Mouse (Mus musculus) testis, adult 2 months (tissue): ENCODE results near the gene Sp7.

Source experiments
- CTCF ChIP-seq: fragments of 200-500 bp; IDR thresholded peaks from 2 replicates; pipeline ENCODE4 v1.5.1; 2012; ENCODE audit warnings: low read depth, mild to moderate bottlenecking, inconsistent platforms, low read length, moderate library complexity; ENCODE audit not compliant: control insufficient read depth, insufficient read depth, insufficient replicate concordance
- POLR2A ChIP-seq: fragments of 200-500 bp; IDR thresholded peaks from 2 replicates; pipeline ENCODE4 v1.6.1; 2012; ENCODE audit warnings: low read depth, mild to moderate bottlenecking, inconsistent platforms, low read length, moderate library complexity; ENCODE audit not compliant: control insufficient read depth

- no peak for TF ChIP-seq CTCF
- 0 out of 2 replicates have a peak, but pooled peaks have one; percentile 13 for TF ChIP-seq POLR2A
These were observed 11.7 kb downstream of the Sp7 start for GRCm38 (mm10) chr15:102355134-102355870.
